Mouse (Mus musculus): Measurements from ENCODE around the gene C130074G19Rik.

- TF ChIP-seq CTCF (IDR thresholded peaks at IDR 0.05; ENCODE audit: borderline replicate concordance, insufficient read depth, low read depth, low read length), result no peak
- no peak for TF ChIP-seq POLR2A (IDR thresholded peaks at IDR 0.05; ENCODE audit: borderline replicate concordance, insufficient read depth, low read length)
These were observed 36.8 kb downstream of the C130074G19Rik start, which contains the start of gene Marc2 for GRCm38 (mm10) chr1:184846092-184846750.

Measured in cerebellum, adult 2 months (tissue).